17 mouse cellular contexts compared by ENCODE assay signal in genomic region chr15:88318048-88318447, GRCm38 (mm10).
DNase-seq lines count a peak whose midpoint lies in the region; ATAC-seq and TF ChIP-seq lines count a peak whose summit lies in the region.
"Had no signal": no experiment of that assay in that cellular context is flagged by ENCODE, and none has a peak within 500 bp of the region (broad histone marks: within the 10 kb centered on the region; RNA-seq: fewer than 3 reads in every experiment).

No protein-coding gene starts in this region.

- intact Hi-C loops in gastrocnemius, postnatal 14 days (cut with DNase I; ENCODE audit: low total_unique reads), result no loop called here

- ATAC-seq in embryonic facial prominence, embryonic 14.5 days (ENCODE audit: low read depth), result no peak
- no peak for ATAC-seq in midbrain, embryonic 11.5 days (ENCODE audit: low FRiP score)
- peak; percentile 87 for ATAC-seq in forebrain, embryonic 13.5 days
- ATAC-seq in hindbrain, postnatal 0 days, result no peak
- ATAC-seq: liver, embryonic 12.5 days had no signal

- no peaks in the 10 kb centered on the region for H3K36me3 ChIP-seq in embryonic facial prominence, embryonic 14.5 days (ENCODE audit: control insufficient read depth, insufficient read depth, low read length)
- H3K36me3 ChIP-seq in embryonic facial prominence, embryonic 10.5 days (replicated peaks), result no peaks in the 10 kb centered on the region
- H3K36me3 ChIP-seq in midbrain, embryonic 10.5 days, result no peaks in the 10 kb centered on the region
- no peaks in the 10 kb centered on the region for H3K36me3 ChIP-seq in midbrain, embryonic 11.5 days (ENCODE audit: control insufficient read depth, insufficient read depth, low read length)
- no peaks in the 10 kb centered on the region for H3K36me3 ChIP-seq in forebrain, embryonic 13.5 days (ENCODE audit: poor library complexity, severe bottlenecking)
- no peaks in the 10 kb centered on the region for H3K36me3 ChIP-seq in hindbrain, postnatal 0 days (ENCODE audit: insufficient read depth, low read length)
- H3K36me3 ChIP-seq: liver, embryonic 12.5 days; stomach, embryonic 15.5 days had no signal

- no peak overlapping the region for H3K4me2 ChIP-seq in embryonic facial prominence, embryonic 14.5 days (ENCODE audit: low read depth, low read length)
- H3K4me2 ChIP-seq in midbrain, embryonic 11.5 days, result no peak overlapping the region
- H3K4me2 ChIP-seq in forebrain, embryonic 13.5 days, result no peak overlapping the region
- no peak overlapping the region for H3K4me2 ChIP-seq in hindbrain, postnatal 0 days (ENCODE audit: low read depth, low read length)
- H3K4me2 ChIP-seq: heart, embryonic 11.5 days; liver, embryonic 12.5 days; stomach, embryonic 15.5 days had no signal

- DNase-seq in embryonic facial prominence, embryonic 14.5 days (ENCODE audit: low spot score), result peak; percentile 3
- DNase-seq in embryonic facial prominence, embryonic 10.5 days (ENCODE audit: low spot score), result no peak
- DNase-seq in midbrain, embryonic 10.5 days (ENCODE audit: low spot score), result no peak
- no peak for DNase-seq in midbrain, embryonic 11.5 days (ENCODE audit: low spot score, missing footprints)
- DNase-seq in hindbrain, postnatal 0 days (ENCODE audit: low spot score), result peak; percentile 68
- DNase-seq in frontal cortex, adult 2 months (ENCODE audit: extremely low spot score in 1 of 2, low spot score in 1 of 2), result no peak
- no peak for DNase-seq in gastrocnemius, postnatal 14 days
- DNase-seq: adrenal gland, postnatal 10 days; cerebellum, adult 8-10 months; gastrocnemius, postnatal 25 days; heart, postnatal 14 days; kidney, adult 9 months; kidney, postnatal 36 days had no signal

- TF ChIP-seq CTCF in hindbrain, postnatal 0 days (IDR thresholded peaks at IDR 0.05; ENCODE audit: low read depth), result no peak

- 39% methylated on average over 8 of the region's 8 CpGs for WGBS in embryonic facial prominence, embryonic 14.5 days
- WGBS in embryonic facial prominence, embryonic 10.5 days, result 56% methylated on average over 8 of the region's 8 CpGs
- 73% methylated on average over 8 of the region's 8 CpGs for WGBS in midbrain, embryonic 10.5 days
- 59% methylated on average over 8 of the region's 8 CpGs for WGBS in midbrain, embryonic 11.5 days
- 38% methylated on average over 8 of the region's 8 CpGs for WGBS in forebrain, embryonic 13.5 days
- 32% methylated on average over 8 of the region's 8 CpGs for WGBS in hindbrain, postnatal 0 days

- H3K27me3 ChIP-seq in embryonic facial prominence, embryonic 14.5 days (replicated peaks; ENCODE audit: control insufficient read depth, insufficient read depth, low read length), result no peaks in the 10 kb centered on the region
- no peaks in the 10 kb centered on the region for H3K27me3 ChIP-seq in embryonic facial prominence, embryonic 10.5 days (replicated peaks; ENCODE audit: low read depth, poor library complexity, severe bottlenecking)
- no peaks in the 10 kb centered on the region for H3K27me3 ChIP-seq in midbrain, embryonic 10.5 days (ENCODE audit: low read depth, poor library complexity, severe bottlenecking)
- no peaks in the 10 kb centered on the region for H3K27me3 ChIP-seq in midbrain, embryonic 11.5 days (ENCODE audit: control insufficient read depth, insufficient read depth, low read length)
- H3K27me3 ChIP-seq in forebrain, embryonic 13.5 days, result no peaks in the 10 kb centered on the region
- no peaks in the 10 kb centered on the region for H3K27me3 ChIP-seq in hindbrain, postnatal 0 days (ENCODE audit: insufficient read depth, low read length)
- H3K27me3 ChIP-seq: liver, embryonic 12.5 days; stomach, embryonic 15.5 days had no signal

- no peak overlapping the region for H3K4me3 ChIP-seq in embryonic facial prominence, embryonic 14.5 days (ENCODE audit: low read depth, low read length)
- no peak overlapping the region for H3K4me3 ChIP-seq in embryonic facial prominence, embryonic 10.5 days
- H3K4me3 ChIP-seq in midbrain, embryonic 10.5 days, result no peak overlapping the region
- H3K4me3 ChIP-seq in midbrain, embryonic 11.5 days (ENCODE audit: low read depth, low read length), result no peak overlapping the region
- no peak overlapping the region for H3K4me3 ChIP-seq in forebrain, embryonic 13.5 days
- no peak overlapping the region for H3K4me3 ChIP-seq in hindbrain, postnatal 0 days (ENCODE audit: low read length)
- H3K4me3 ChIP-seq: liver, embryonic 12.5 days; stomach, embryonic 15.5 days had no signal

- no peak overlapping the region for H3K27ac ChIP-seq in embryonic facial prominence, embryonic 14.5 days (replicated peaks; ENCODE audit: low read depth, low read length)
- H3K27ac ChIP-seq in embryonic facial prominence, embryonic 10.5 days (replicated peaks), result no peak overlapping the region
- 0 out of 2 replicates have a peak overlapping the region, but pooled peaks have one; percentile 9 for H3K27ac ChIP-seq in midbrain, embryonic 10.5 days (replicated peaks)
- H3K27ac ChIP-seq in midbrain, embryonic 11.5 days (ENCODE audit: low read depth, low read length), result no peak overlapping the region
- H3K27ac ChIP-seq in forebrain, embryonic 13.5 days, result peak overlapping the region; percentile 70
- no peak overlapping the region for H3K27ac ChIP-seq in hindbrain, postnatal 0 days
- H3K27ac ChIP-seq: liver, embryonic 12.5 days; stomach, embryonic 15.5 days had no signal

- no peaks in the 10 kb centered on the region for H3K4me1 ChIP-seq in embryonic facial prominence, embryonic 14.5 days (ENCODE audit: control insufficient read depth, insufficient read depth, low read length)
- H3K4me1 ChIP-seq in embryonic facial prominence, embryonic 10.5 days, result peaks cover 6% of the 10 kb centered on the region
- H3K4me1 ChIP-seq in midbrain, embryonic 10.5 days, result peaks cover 6% of the 10 kb centered on the region
- H3K4me1 ChIP-seq in midbrain, embryonic 11.5 days (ENCODE audit: control insufficient read depth, insufficient read depth, low read length), result no peaks in the 10 kb centered on the region
- H3K4me1 ChIP-seq in forebrain, embryonic 13.5 days, result peaks cover 40% of the 10 kb centered on the region
- peaks cover 5% of the 10 kb centered on the region for H3K4me1 ChIP-seq in hindbrain, postnatal 0 days (ENCODE audit: insufficient read depth, low read length)
- H3K4me1 ChIP-seq: liver, embryonic 12.5 days; stomach, embryonic 15.5 days had no signal

- no peaks in the 10 kb centered on the region for H3K9me3 ChIP-seq in embryonic facial prominence, embryonic 14.5 days (ENCODE audit: control insufficient read depth, low read length)
- H3K9me3 ChIP-seq in embryonic facial prominence, embryonic 10.5 days, result no peaks in the 10 kb centered on the region
- H3K9me3 ChIP-seq in midbrain, embryonic 10.5 days (replicated peaks), result no peaks in the 10 kb centered on the region
- no peaks in the 10 kb centered on the region for H3K9me3 ChIP-seq in midbrain, embryonic 11.5 days (ENCODE audit: control insufficient read depth, low read length)
- no peaks in the 10 kb centered on the region for H3K9me3 ChIP-seq in forebrain, embryonic 13.5 days (replicated peaks)
- H3K9me3 ChIP-seq in hindbrain, postnatal 0 days (ENCODE audit: low read length), result no peaks in the 10 kb centered on the region
- H3K9me3 ChIP-seq: stomach, embryonic 15.5 days had no signal

- no peak overlapping the region for H3K9ac ChIP-seq in embryonic facial prominence, embryonic 14.5 days (ENCODE audit: low read depth, low read length)
- no peak overlapping the region for H3K9ac ChIP-seq in midbrain, embryonic 11.5 days (ENCODE audit: low read length)
- H3K9ac ChIP-seq in forebrain, embryonic 13.5 days, result no peak overlapping the region
- H3K9ac ChIP-seq in hindbrain, postnatal 0 days (replicated peaks; ENCODE audit: low read length), result no peak overlapping the region
- H3K9ac ChIP-seq: liver, embryonic 12.5 days; stomach, embryonic 15.5 days had no signal

Comparison
In these comparisons a context has a peak if more than half of its experiments do, and no peak if none do; other contexts are left out.
1. DNase-seq: peak in embryonic facial prominence, embryonic 14.5 days (single experiment) and hindbrain, postnatal 0 days (single experiment); none in embryonic facial prominence, embryonic 10.5 days (single experiment), midbrain, embryonic 10.5 days (single experiment), midbrain, embryonic 11.5 days (single experiment), frontal cortex, adult 2 months (0 of 2) and gastrocnemius, postnatal 14 days (single experiment).
2. H3K27ac ChIP-seq: peak in midbrain, embryonic 10.5 days (single experiment) and forebrain, embryonic 13.5 days (single experiment); none in embryonic facial prominence, embryonic 14.5 days (single experiment), embryonic facial prominence, embryonic 10.5 days (single experiment), midbrain, embryonic 11.5 days (single experiment) and hindbrain, postnatal 0 days (single experiment).